Mouse (Mus musculus): Measurements from ENCODE around the gene Tmed2. TPM values are rescaled to one million over a fixed set of nuclear protein-coding genes. Genes with fewer than 3 reads are reported as not detected.

Gene Tmed2
- 36.0 TPM for polyA plus RNA-seq (2017; shearing (Covaris generic))

GRCm38 (mm10) chr5:124540383-124540786 is at the start of gene Tmed2:
Gene Tmed2, plus strand, starts transcription at chr5:124540695.

GRCm38 (mm10) chr5:124530655-124531582 is 9.6 kb upstream of the Tmed2 start, which contains the start of gene Rilpl1:
Gene Rilpl1, minus strand, starts transcription at chr5:124531391.

GRCm38 (mm10) chr5:124552558-124553307 is 12.2 kb downstream of the Tmed2 start, which contains the start of gene Ddx55:
Gene Ddx55, plus strand, starts transcription at chr5:124552864.

GRCm38 (mm10) chr5:124578633-124579317 is 38.3 kb downstream of the Tmed2 start, which contains the start of the genes Eif2b1 and Gtf2h3:
Gene Eif2b1, minus strand, starts transcription at chr5:124579131.
Gene Gtf2h3, plus strand, starts transcription at chr5:124579140.

Other genes starting within 250 kb of the Tmed2 start
- 26.7 TPM for gene Mphosph9, start 212.7 kb upstream of the Tmed2 start, polyA plus RNA-seq (2017; shearing (Covaris generic))
- 13.4 TPM for gene 2810006K23Rik, start 212.6 kb upstream of the Tmed2 start, polyA plus RNA-seq (2017; shearing (Covaris generic))
- 6.0 TPM for gene Cdk2ap1, start 177.6 kb upstream of the Tmed2 start, polyA plus RNA-seq (2017; shearing (Covaris generic))
- 129 TPM for gene Sbno1, start 114.7 kb upstream of the Tmed2 start, polyA plus RNA-seq (2017; shearing (Covaris generic))
- gene Kmt5a, start 100.8 kb upstream of the Tmed2 start, polyA plus RNA-seq (2017; shearing (Covaris generic)) = 8.8 TPM
- gene Rilpl2, start 62.3 kb upstream of the Tmed2 start, polyA plus RNA-seq (2017; shearing (Covaris generic)) = 91.0 TPM
- 8.6 TPM for gene Snrnp35, start 57.6 kb upstream of the Tmed2 start, polyA plus RNA-seq (2017; shearing (Covaris generic))
- 2.1 TPM for gene Rilpl1, start 9.3 kb upstream of the Tmed2 start, polyA plus RNA-seq (2017; shearing (Covaris generic))
- 30.8 TPM for gene Ddx55, start 12.2 kb downstream of the Tmed2 start, polyA plus RNA-seq (2017; shearing (Covaris generic))
- gene Eif2b1, start 38.4 kb downstream of the Tmed2 start, polyA plus RNA-seq (2017; shearing (Covaris generic)) = 51.6 TPM
- gene Gtf2h3, start 38.4 kb downstream of the Tmed2 start, polyA plus RNA-seq (2017; shearing (Covaris generic)) = 56.4 TPM
- gene Atp6v0a2, start 87.9 kb downstream of the Tmed2 start, polyA plus RNA-seq (2017; shearing (Covaris generic)) = 51.7 TPM
- 0.17 TPM for gene Dnah10, start 184.4 kb downstream of the Tmed2 start, polyA plus RNA-seq (2017; shearing (Covaris generic))